Mouse (Mus musculus) mouse embryonic stem cell (cell line): ENCODE measurements at regions not wholly inside any gene's neighbourhood (a gene's known extent, or its start where the extent isn't known, plus 50 kb on each side); places are given as distances from the start of the nearest gene placed in this dataset.

Source experiments
- in situ Hi-C, 2 experiments: fragments of 300-500 bp; cut with MboI; formaldehyde crosslinking; loops; 1 replicate in 1 of 2; 3 replicates in 1 of 2; pipeline ENCODE4 v1.14.3; 2019 to 2020; ENCODE audit warnings: low sequenced_read_pairs in 2 of 2, low pct_unique_long_range_greater_than_20kb in 1 of 2, mixed read lengths in 1 of 2; ENCODE audit not compliant: unreplicated experiment in 1 of 2

DNA sequence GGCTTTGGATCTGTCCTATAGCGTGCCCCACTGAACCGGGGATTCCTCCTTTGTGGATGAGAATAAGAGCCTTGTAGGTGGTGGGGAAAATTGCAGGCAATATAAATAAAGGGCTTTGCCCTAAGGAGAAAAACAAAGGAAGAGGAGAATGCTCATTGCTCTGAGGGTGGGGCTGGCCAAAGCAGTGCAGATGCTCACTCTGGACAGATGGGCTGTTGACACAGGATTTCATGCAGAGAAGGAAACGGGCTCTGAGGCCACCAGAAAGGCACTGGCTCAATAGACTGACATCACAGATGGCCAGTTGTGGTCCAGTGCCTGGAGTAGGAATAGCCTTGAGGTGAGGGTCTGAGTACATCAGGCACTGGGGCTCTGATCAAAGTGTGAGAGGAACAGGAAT is 532.7 kb upstream of the Atp11b start:
- in situ Hi-C loops: no loop called here

GRCm38 (mm10) chr3:35222251-35222650 is 531.7 kb upstream of the Atp11b start:
- in situ Hi-C loops: no loop called here

DNA sequence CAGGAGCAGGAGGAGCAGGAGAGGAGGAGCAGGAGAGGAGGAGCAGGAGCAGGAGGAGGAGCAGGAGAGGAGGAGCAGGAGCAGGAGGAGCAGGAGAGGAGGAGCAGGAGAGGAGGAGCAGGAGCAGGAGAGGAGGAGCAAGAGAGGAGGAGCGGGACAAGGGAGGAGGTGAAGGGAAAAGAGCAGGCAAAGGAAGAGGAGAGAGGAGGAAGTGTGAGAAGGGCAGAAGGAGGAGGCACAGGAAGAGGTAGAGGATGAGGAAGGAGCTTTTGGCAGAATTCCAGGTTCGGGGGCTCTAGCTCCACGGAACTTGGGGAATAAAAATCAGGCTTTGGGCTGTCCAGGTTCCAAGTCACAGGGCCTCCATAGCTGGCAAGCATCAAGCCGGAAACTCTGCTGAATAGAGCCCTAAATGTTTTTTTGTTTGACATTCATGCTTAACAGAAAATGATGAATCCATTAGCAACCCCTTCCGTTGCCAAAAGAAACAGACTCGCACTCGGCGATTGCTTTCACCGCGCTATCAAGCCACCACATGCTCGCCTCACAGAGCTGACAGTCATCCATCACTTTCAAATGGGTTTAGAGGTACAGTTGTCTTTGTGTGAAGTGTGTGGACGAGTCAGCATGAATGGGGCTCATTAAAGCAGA is 528.7 kb upstream of the Atp11b start:
- in situ Hi-C loops: no loop called here

GRCm38 (mm10) chr3:35225774-35226365 is 528.0 kb upstream of the Atp11b start:
- in situ Hi-C loops: no loop called here

GRCm38 (mm10) chr3:35231158-35231928 is 522.6 kb upstream of the Atp11b start:
- in situ Hi-C loops: no loop called here

DNA sequence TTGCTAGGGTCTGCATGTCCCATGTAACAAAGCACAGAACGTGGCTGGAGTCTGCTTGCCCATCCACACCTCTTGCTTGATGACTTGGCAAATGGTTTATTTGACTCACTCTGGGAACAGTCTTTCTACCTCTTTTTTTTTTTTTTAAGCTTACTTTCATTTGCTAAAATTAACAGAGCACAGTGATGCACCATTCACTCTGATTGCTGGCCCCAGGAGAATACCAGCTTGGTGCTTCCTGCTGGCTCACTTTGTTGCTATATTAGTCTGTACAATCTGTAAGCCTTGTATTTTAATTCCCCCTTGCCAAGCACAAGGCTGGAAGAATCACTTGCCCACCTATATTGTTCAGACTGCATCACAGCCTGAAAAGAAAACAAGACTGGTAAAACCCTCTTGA is 521.4 kb upstream of the Atp11b start:
- in situ Hi-C loops: no loop called here

GRCm38 (mm10) chr3:35235066-35235465 is 518.8 kb upstream of the Atp11b start:
- in situ Hi-C loops: no loop called here

DNA sequence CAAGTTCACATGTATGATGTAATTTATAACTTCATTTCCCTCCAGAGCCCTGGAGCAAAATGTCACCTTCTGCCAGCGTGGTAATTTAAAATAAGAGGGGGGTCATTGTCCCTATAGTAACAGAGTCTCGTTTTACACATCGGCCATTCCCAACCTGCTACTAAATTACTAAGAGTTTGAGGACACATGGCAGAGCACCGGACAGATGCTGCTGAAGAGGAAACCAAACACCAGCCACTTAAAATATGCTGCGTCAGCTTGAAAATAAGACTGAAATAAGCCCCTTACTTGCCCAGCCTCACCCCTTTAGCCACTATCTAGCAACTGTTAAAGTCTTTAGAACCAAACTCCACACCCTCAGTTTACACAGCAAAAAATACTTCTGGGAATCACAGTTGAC is 518.1 kb upstream of the Atp11b start:
- in situ Hi-C loops: no loop called here

- in situ Hi-C loops: no loop called here
Measured at GRCm38 (mm10) chr3:35237342-35237741, 516.6 kb upstream of the Atp11b start.

- in situ Hi-C loops: no loop called here
Measured at GRCm38 (mm10) chr3:35242349-35242748, 511.6 kb upstream of the Atp11b start.

GRCm38 (mm10) chr3:35242871-35243529 is 510.9 kb upstream of the Atp11b start:
- in situ Hi-C loops: no loop called here

GRCm38 (mm10) chr3:35245003-35245402 is 508.9 kb upstream of the Atp11b start:
- in situ Hi-C loops: no loop called here

GRCm38 (mm10) chr3:35245946-35246665 is 507.8 kb upstream of the Atp11b start:
- in situ Hi-C loops: no loop called here

GRCm38 (mm10) chr3:35249160-35249559 is 504.7 kb upstream of the Atp11b start:
- in situ Hi-C loops: no loop called here

DNA sequence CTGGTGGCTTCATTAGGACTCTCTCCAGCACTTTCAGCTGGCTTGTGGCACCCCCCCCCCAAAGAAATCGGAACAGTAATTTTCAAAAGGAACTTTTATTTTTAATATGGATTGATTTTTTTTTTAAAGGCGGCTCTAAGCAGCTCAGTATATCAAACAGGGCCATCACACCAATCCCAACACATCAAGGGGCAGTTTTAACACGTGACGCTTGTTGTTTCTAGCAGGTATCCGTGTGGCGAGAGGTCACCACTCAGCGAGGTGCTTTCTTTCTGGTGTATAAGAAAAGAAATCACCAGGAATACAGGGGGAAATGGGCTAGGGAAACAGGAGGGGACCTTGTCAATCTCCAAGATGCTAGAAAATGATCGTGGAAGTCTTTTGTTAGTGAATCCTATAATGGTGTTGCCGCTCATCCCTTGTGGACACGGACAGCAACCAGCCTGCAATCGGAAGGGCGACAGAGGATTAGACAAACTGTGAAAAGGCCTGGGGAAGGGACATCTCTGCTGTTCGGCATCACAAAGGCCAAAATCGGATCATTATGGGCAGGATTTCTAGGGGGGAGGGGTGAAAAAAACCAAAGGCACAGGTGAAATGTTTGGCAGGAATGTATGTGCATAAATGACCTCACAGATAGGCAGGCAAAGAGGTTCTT is 503.7 kb upstream of the Atp11b start:
- in situ Hi-C loops: no loop called here

DNA sequence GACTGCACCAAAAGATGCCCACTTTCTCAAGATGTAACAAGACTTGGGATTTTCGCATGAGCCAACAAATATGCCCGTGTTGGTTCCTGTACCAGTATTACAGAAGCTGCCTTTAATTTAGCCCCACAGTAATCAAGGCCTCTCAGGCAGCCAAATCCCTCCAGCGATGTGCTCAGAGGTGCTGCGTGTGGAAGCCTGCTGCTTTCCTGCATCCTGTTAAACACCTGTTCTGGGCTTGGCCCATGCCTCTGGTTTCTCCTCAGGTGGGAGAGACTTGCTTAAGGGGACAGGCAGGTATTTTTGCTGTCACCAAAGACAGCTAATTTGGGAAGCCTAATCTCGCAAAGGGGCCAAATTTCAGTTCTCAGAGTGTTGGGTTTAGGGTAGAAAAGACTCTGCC is 500.0 kb upstream of the Atp11b start:
- in situ Hi-C loops: no loop called here

DNA sequence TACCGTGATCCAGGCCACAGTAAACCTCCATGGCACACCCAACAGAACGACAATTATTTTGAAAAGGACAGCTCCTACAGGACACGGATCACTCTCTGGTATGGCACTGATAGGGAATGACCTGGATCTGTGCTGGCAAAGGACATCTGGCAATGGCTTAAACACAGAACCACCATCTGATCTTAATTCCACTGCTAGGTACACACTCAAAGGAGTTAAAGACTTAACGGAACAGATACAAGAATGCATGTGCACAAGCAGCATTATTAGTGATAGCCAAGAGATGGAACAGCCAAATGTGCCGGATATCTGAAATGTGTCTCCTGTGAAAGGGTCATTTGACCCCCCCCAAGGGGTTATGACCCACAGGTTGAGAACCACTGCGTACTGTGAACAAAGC is 493.0 kb upstream of the Atp11b start:
- in situ Hi-C loops: no loop called here

DNA sequence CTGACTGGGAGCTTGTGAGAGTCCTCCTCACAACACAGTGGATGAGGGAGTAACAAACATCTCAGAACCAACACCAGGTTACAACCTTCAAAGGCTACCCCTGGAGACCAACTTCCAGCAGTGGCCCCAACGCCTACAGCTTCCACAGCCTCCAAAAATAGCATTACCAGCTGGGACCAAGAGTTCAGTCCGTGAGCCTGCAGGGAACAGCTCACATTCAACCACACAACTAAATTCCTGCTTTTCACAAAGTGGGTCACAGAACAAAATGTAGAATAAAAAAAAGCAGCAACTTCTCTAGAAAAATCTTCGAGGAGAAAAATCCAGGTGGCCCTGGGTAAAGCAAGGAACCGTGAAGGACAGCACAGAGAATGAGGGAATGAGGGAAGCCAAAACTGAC is 485.0 kb upstream of the Atp11b start:
- in situ Hi-C loops: no loop called here
